Mouse (Mus musculus) intestine, embryonic 16.5 days (tissue): ENCODE results near the gene Ehd3. TPM values are rescaled to one million over a fixed set of nuclear protein-coding genes. Genes with fewer than 3 reads are reported as not detected.
A peak's percentile ranks its signal among the peaks of the same experiment; 100 is the strongest.

Source experiments
- ATAC-seq: fragments of 200-750 bp; cut with Nextera tagmentation; 2 replicates; pipeline ENCODE4 v1.8.0; 2017; ENCODE audit warnings: moderate TSS enrichment, moderate library complexity
- H3K27ac ChIP-seq: fragments of 300-500 bp; sonication (generic); 2 replicates; pipeline ENCODE4 v1.5.1; 2014; ENCODE audit warnings: mild to moderate bottlenecking, low read length
- H3K27me3 ChIP-seq: fragments of 300-500 bp; sonication (generic); replicated peaks from 2 replicates; pipeline ENCODE4 v1.6.1; 2014; ENCODE audit warnings: low read length, control low read depth, mixed read lengths; ENCODE audit not compliant: control insufficient read depth, insufficient read depth
- H3K36me3 ChIP-seq: fragments of 300-500 bp; sonication (generic); 2 replicates; pipeline ENCODE4 v1.6.1; 2014; ENCODE audit warnings: low read length, control low read depth; ENCODE audit not compliant: control insufficient read depth, insufficient read depth
- H3K4me1 ChIP-seq: fragments of 300-500 bp; sonication (generic); 2 replicates; pipeline ENCODE4 v1.6.1; 2014; ENCODE audit warnings: low read length, control low read depth, mixed read lengths; ENCODE audit not compliant: control insufficient read depth, insufficient read depth
- H3K4me2 ChIP-seq: fragments of 300-500 bp; sonication (generic); 2 replicates; pipeline ENCODE4 v1.6.1; 2014; ENCODE audit warnings: low read depth, low read length, control low read depth
- H3K4me3 ChIP-seq: fragments of 300-500 bp; sonication (generic); 2 replicates; pipeline ENCODE4 v1.5.1; 2014; ENCODE audit warnings: mild to moderate bottlenecking, low read length
- H3K9ac ChIP-seq: fragments of 300-500 bp; sonication (generic); 2 replicates; pipeline ENCODE4 v1.6.1; 2014; ENCODE audit warnings: low read depth, low read length
- H3K9me3 ChIP-seq: fragments of 300-500 bp; sonication (generic); 2 replicates; pipeline ENCODE4 v1.6.1; 2016; ENCODE audit warnings: low read length, control low read depth; ENCODE audit not compliant: control insufficient read depth
- WGBS: fragments of 180-500 bp; shearing (Covaris S2); extraction: QIAGEN DNeasy Blood & Tissue Kit; methylation state at CpG from one replicate; pipeline ENCODE4 v1.1.7; 2014; 5-methylcytosine and 5-hydroxymethylcytosine counted together
- polyA plus RNA-seq: library from polyadenylated mRNA; unstranded; fragments of >200 nt; fragmentation: Nextera tagmentation; extraction: Ambion mirVana; gene quantifications from 2 replicates; pipeline ENCODE4 v1.2.1, GENCODE M21; 2015

The Ehd3 gene
- polyA plus RNA-seq, 1 experiment from 2014 or later, result 6.6 TPM

GRCm38 (mm10) chr17:73823121-73824021, 19.4 kb downstream of the Ehd3 start:
- WGBS, result 77% methylated on average over 17 of the region's 17 CpGs
- Histone ChIP-seq H3K27ac (no peak overlapping the region), H3K9ac (no peak overlapping the region), H3K4me2 (no peak overlapping the region), H3K4me1 (no peaks in the 10 kb centered on the region), H3K4me3 (no peak overlapping the region), H3K36me3 (no peaks in the 10 kb centered on the region), H3K27me3 (no peaks in the 10 kb centered on the region), H3K9me3 (no peaks in the 10 kb centered on the region)
- no peak for ATAC-seq

- no peak overlapping the region for H3K4me2 ChIP-seq
- H3K4me3 ChIP-seq, result no peak overlapping the region
- no peaks in the 10 kb centered on the region for H3K9me3 ChIP-seq
- H3K36me3 ChIP-seq, result no peaks in the 10 kb centered on the region
- no peaks in the 10 kb centered on the region for H3K27me3 ChIP-seq
- 70% methylated on average over 6 of the region's 6 CpGs for WGBS
- no peak overlapping the region for H3K9ac ChIP-seq
- H3K4me1 ChIP-seq, result no peaks in the 10 kb centered on the region
- no peak overlapping the region for H3K27ac ChIP-seq
- ATAC-seq, result no peak
Measured at GRCm38 (mm10) chr17:73824022-73824340, 20.0 kb downstream of the Ehd3 start.

GRCm38 (mm10) chr17:73826106-73826505, 22.2 kb downstream of the Ehd3 start:
- H3K27ac ChIP-seq, result no peak overlapping the region
- H3K9me3 ChIP-seq, result no peaks in the 10 kb centered on the region
- WGBS, result 89% methylated on average over 6 of the region's 6 CpGs
- H3K27me3 ChIP-seq, result no peaks in the 10 kb centered on the region
- no peak overlapping the region for H3K4me2 ChIP-seq
- no peaks in the 10 kb centered on the region for H3K36me3 ChIP-seq
- H3K9ac ChIP-seq, result no peak overlapping the region
- ATAC-seq, result no peak
- H3K4me3 ChIP-seq, result no peak overlapping the region
- no peaks in the 10 kb centered on the region for H3K4me1 ChIP-seq

- no peaks in the 10 kb centered on the region for H3K4me1 ChIP-seq
- no peak overlapping the region for H3K4me2 ChIP-seq
- no peaks in the 10 kb centered on the region for H3K36me3 ChIP-seq
- no peak overlapping the region for H3K27ac ChIP-seq
- no peaks in the 10 kb centered on the region for H3K27me3 ChIP-seq
- H3K4me3 ChIP-seq, result no peak overlapping the region
- no peaks in the 10 kb centered on the region for H3K9me3 ChIP-seq
- 97% methylated on average over 11 of the region's 11 CpGs for WGBS
- no peak overlapping the region for H3K9ac ChIP-seq
- no peak for ATAC-seq
Measured at GRCm38 (mm10) chr17:73827446-73827845, 23.5 kb downstream of the Ehd3 start.

- 81% methylated on average over 1 of the region's 1 CpGs for WGBS
- Histone ChIP-seq H3K27me3 (no peaks in the 10 kb centered on the region), H3K9ac (no peak overlapping the region), H3K36me3 (no peaks in the 10 kb centered on the region), H3K27ac (no peak overlapping the region), H3K4me3 (no peak overlapping the region), H3K4me1 (no peaks in the 10 kb centered on the region), H3K9me3 (no peaks in the 10 kb centered on the region), H3K4me2 (no peak overlapping the region)
- ATAC-seq, result no peak
Measured at GRCm38 (mm10) chr17:73830511-73830910, 26.6 kb downstream of the Ehd3 start.

- ATAC-seq, result no peak
- Histone ChIP-seq H3K27ac (no peak overlapping the region), H3K4me2 (no peak overlapping the region), H3K27me3 (no peaks in the 10 kb centered on the region), H3K36me3 (no peaks in the 10 kb centered on the region), H3K4me3 (no peak overlapping the region), H3K4me1 (no peaks in the 10 kb centered on the region), H3K9me3 (no peaks in the 10 kb centered on the region), H3K9ac (no peak overlapping the region)
- 69% methylated on average over 4 of the region's 4 CpGs for WGBS
Measured at GRCm38 (mm10) chr17:73831427-73831826, 27.5 kb downstream of the Ehd3 start.

GRCm38 (mm10) chr17:73832901-73833300, 29.0 kb downstream of the Ehd3 start:
- Histone ChIP-seq H3K27me3 (no peaks in the 10 kb centered on the region), H3K36me3 (no peaks in the 10 kb centered on the region), H3K4me3 (no peak overlapping the region), H3K9ac (no peak overlapping the region), H3K4me2 (no peak overlapping the region), H3K27ac (no peak overlapping the region), H3K4me1 (no peaks in the 10 kb centered on the region), H3K9me3 (no peaks in the 10 kb centered on the region)
- no peak for ATAC-seq
- WGBS, result 95% methylated on average over 1 of the region's 1 CpGs

- no peak overlapping the region for H3K4me2 ChIP-seq
- H3K36me3 ChIP-seq, result no peaks in the 10 kb centered on the region
- H3K4me3 ChIP-seq, result no peak overlapping the region
- H3K9me3 ChIP-seq, result no peaks in the 10 kb centered on the region
- ATAC-seq, result peak; percentile 38; the same call in 1 of the 2 replicates
- H3K9ac ChIP-seq, result no peak overlapping the region
- no peaks in the 10 kb centered on the region for H3K4me1 ChIP-seq
- H3K27me3 ChIP-seq, result no peaks in the 10 kb centered on the region
- H3K27ac ChIP-seq, result no peak overlapping the region
- 77% methylated on average over 3 of the region's 3 CpGs for WGBS
Measured at GRCm38 (mm10) chr17:73833474-73833873, 29.5 kb downstream of the Ehd3 start.

- Histone ChIP-seq H3K9me3 (no peaks in the 10 kb centered on the region), H3K9ac (no peak overlapping the region), H3K4me1 (no peaks in the 10 kb centered on the region), H3K4me3 (no peak overlapping the region), H3K4me2 (no peak overlapping the region), H3K27me3 (no peaks in the 10 kb centered on the region), H3K27ac (no peak overlapping the region), H3K36me3 (no peaks in the 10 kb centered on the region)
- ATAC-seq, result no peak
- 84% methylated on average over 3 of the region's 3 CpGs for WGBS
Measured at GRCm38 (mm10) chr17:73836601-73837000, 32.7 kb downstream of the Ehd3 start.

GRCm38 (mm10) chr17:73837244-73837643, 33.3 kb downstream of the Ehd3 start:
- WGBS, result 86% methylated on average over 4 of the region's 4 CpGs
- Histone ChIP-seq H3K27ac (no peak overlapping the region), H3K27me3 (no peaks in the 10 kb centered on the region), H3K9ac (no peak overlapping the region), H3K9me3 (no peaks in the 10 kb centered on the region), H3K36me3 (no peaks in the 10 kb centered on the region), H3K4me3 (no peak overlapping the region), H3K4me2 (no peak overlapping the region), H3K4me1 (no peaks in the 10 kb centered on the region)
- ATAC-seq, result no peak
